Mouse (Mus musculus): ENCODE results near the gene Parp16. TPM values are rescaled to one million over a fixed set of nuclear protein-coding genes. Genes with fewer than 3 reads are reported as not detected.
"Not testable (repeated sequence)": the region's sequence is repeated elsewhere in the genome, so short reads cannot be mapped to it uniquely, and the experiment has no call there.

Gene Parp16
- polyA plus RNA-seq, 1 experiment from 2014 or later: 11.2 TPM

DNA sequence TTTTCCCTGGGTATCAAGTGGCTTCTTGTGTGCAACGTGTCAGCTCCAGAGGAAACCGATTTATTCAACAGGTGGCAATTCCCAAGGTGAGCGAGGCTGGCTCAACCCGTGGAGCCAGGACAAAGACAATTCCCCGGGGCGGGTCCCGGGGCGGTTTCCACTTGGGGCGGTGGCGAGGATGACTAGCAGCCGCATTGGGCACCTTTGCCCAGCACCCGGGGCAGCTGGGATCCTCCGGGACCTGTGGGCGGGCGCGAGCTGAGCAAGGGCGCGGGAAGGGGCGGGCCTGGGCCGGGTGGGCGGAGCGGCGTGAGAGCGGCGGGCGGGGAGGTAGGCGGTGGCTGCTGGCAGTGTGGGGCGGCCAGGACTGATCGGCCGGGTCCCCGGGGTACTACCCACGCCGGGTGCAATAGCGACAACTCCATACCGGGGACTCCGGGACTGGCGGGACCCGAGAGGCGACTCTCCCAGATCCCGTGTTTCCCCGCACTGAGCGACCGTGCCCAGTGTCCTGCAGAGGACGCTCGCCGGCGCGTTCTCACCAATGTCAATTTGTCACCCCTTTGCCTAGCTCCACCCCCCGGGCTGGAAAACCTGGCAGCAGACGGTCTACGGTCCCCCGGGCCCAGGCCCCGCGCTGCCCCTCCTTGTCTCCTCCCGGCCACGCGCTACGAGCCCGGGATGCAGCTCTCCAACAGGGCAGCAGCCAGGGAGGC lies 19.8 kb downstream of the Parp16 start:
- H3K4me1 ChIP-seq (ENCODE audit: control insufficient read depth, low read depth, low read length): peaks cover 39% of the 10 kb centered on the region
- under 1% methylated on average over 57 of the region's 59 CpGs for WGBS (ENCODE audit: insufficient replicate concordance)
- peak; percentile 91 for ATAC-seq (ENCODE audit: low read depth)
- no peaks in the 10 kb centered on the region for H3K9me3 ChIP-seq (replicated peaks; ENCODE audit: control insufficient read depth, low read length)
- peak overlapping the region; percentile 95 for H3K4me2 ChIP-seq (ENCODE audit: low read depth, low read length)
- H3K4me3 ChIP-seq (ENCODE audit: low read depth, low read length): peak overlapping the region; percentile 79
- H3K27me3 ChIP-seq (ENCODE audit: control insufficient read depth, insufficient read depth, low read depth, low read length): no peaks in the 10 kb centered on the region
- H3K36me3 ChIP-seq (ENCODE audit: control insufficient read depth, insufficient read depth): no peaks in the 10 kb centered on the region
- H3K27ac ChIP-seq (ENCODE audit: low read length): peak overlapping the region; percentile 99
- peak overlapping the region; percentile 95 for H3K9ac ChIP-seq (ENCODE audit: low read depth, low read length)

DNA sequence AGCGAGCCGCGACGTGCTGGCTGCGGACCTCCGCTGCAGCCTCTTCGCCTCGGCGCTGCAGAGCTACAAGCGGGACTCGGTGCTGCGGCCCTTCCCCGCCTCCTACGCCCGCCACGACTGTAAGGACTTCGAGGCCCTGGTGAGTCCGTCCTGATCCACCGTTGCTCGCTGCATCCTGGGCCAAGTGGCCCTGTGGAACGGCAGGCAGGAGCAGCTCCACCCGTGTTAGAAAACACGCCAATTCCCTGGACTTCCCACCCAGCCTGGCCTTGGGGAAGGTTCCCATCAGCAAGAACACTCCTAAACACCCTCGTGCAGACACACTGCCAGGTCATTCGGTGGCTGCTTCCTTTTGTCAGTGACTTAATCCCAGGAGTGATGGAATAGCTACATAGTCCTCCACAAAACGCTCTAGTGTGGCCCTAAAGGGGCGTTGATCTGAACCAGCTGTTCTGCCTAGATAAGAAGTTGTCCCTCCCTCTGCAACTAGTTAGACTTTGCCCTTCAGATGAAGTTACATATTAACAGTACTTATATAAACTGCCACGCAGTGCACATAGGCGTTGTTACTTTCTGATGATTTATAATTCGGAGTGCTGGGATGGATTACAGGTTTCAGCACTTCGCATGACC lies 20.5 kb downstream of the Parp16 start:
- Histone ChIP-seq H3K36me3 (ENCODE audit: control insufficient read depth, insufficient read depth) (no peaks in the 10 kb centered on the region), H3K4me3 (ENCODE audit: low read depth, low read length) (peak overlapping the region; percentile 79), H3K9ac (ENCODE audit: low read depth, low read length) (peak overlapping the region; percentile 95), H3K4me2 (ENCODE audit: low read depth, low read length) (peak overlapping the region; percentile 95), H3K4me1 (ENCODE audit: control insufficient read depth, low read depth, low read length) (peaks cover 39% of the 10 kb centered on the region), H3K27ac (ENCODE audit: low read length) (peak overlapping the region; percentile 99), H3K9me3 (replicated peaks; ENCODE audit: control insufficient read depth, low read length) (no peaks in the 10 kb centered on the region), H3K27me3 (ENCODE audit: control insufficient read depth, insufficient read depth, low read depth, low read length) (no peaks in the 10 kb centered on the region)
- peak; percentile 78 for ATAC-seq (ENCODE audit: low read depth)
- WGBS (ENCODE audit: insufficient replicate concordance): 2% methylated on average over 31 of the region's 31 CpGs

DNA sequence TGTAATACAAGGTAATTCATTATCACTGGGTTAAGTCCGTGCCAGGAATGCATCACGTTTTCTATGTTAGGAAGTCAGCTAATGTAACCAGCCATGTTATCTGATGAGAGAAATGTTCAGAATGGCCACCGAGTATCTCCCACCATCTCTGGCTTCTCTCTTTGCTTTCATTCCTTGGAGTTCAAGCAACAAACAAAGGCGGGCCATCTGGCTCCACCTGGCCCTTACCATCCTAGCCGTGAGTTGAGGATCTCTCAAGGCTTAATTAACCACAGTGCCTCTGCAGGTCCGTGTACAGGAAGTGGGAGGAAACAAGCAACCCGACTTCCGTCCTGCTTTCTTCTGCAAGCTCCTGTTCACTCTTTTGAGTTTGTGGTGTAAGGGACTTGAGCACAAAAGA lies 21.8 kb downstream of the Parp16 start:
- no peaks in the 10 kb centered on the region for H3K9me3 ChIP-seq (replicated peaks; ENCODE audit: control insufficient read depth, low read length)
- H3K4me2 ChIP-seq (ENCODE audit: low read depth, low read length): peak overlapping the region; percentile 95
- ATAC-seq (ENCODE audit: low read depth): no peak
- peaks cover 41% of the 10 kb centered on the region for H3K4me1 ChIP-seq (ENCODE audit: control insufficient read depth, low read depth, low read length)
- peak overlapping the region; percentile 99 for H3K27ac ChIP-seq (ENCODE audit: low read length)
- no peaks in the 10 kb centered on the region for H3K36me3 ChIP-seq (ENCODE audit: control insufficient read depth, insufficient read depth)
- WGBS (ENCODE audit: insufficient replicate concordance): 14% methylated on average over 8 of the region's 8 CpGs
- no peaks in the 10 kb centered on the region for H3K27me3 ChIP-seq (ENCODE audit: control insufficient read depth, insufficient read depth, low read depth, low read length)
- peak overlapping the region; percentile 95 for H3K9ac ChIP-seq (ENCODE audit: low read depth, low read length)
- peak overlapping the region; percentile 79 for H3K4me3 ChIP-seq (ENCODE audit: low read depth, low read length)

DNA sequence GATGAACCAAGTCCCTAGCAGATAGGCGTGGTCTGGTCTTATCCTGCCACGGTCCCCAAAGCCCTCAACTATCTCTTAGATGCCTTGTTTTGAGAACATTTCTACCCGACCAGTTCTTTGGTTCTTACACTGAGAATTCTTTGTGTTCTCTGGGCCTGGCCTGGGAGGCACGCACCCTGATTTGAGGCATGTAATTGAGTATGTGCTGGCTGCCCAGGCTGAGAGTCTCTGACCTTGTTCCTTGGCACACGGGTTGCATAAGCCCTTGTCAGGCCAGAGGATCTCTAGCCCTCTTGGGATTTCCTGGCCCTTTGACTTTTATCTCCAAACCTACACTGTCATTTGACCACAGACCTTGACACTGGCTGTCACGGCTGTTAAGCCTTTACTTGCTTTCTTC lies 22.5 kb downstream of the Parp16 start:
- H3K27me3 ChIP-seq (ENCODE audit: control insufficient read depth, insufficient read depth, low read depth, low read length): no peaks in the 10 kb centered on the region
- 14% methylated on average over 6 of the region's 6 CpGs for WGBS (ENCODE audit: insufficient replicate concordance)
- ATAC-seq (ENCODE audit: low read depth): no peak
- no peaks in the 10 kb centered on the region for H3K9me3 ChIP-seq (replicated peaks; ENCODE audit: control insufficient read depth, low read length)
- H3K27ac ChIP-seq (ENCODE audit: low read length): peak overlapping the region; percentile 99
- H3K4me2 ChIP-seq (ENCODE audit: low read depth, low read length): peak overlapping the region; percentile 95
- peak overlapping the region; percentile 66 for H3K9ac ChIP-seq (ENCODE audit: low read depth, low read length)
- H3K4me1 ChIP-seq (ENCODE audit: control insufficient read depth, low read depth, low read length): peaks cover 41% of the 10 kb centered on the region
- no peaks in the 10 kb centered on the region for H3K36me3 ChIP-seq (ENCODE audit: control insufficient read depth, insufficient read depth)
- H3K4me3 ChIP-seq (ENCODE audit: low read depth, low read length): peak overlapping the region; percentile 79

DNA sequence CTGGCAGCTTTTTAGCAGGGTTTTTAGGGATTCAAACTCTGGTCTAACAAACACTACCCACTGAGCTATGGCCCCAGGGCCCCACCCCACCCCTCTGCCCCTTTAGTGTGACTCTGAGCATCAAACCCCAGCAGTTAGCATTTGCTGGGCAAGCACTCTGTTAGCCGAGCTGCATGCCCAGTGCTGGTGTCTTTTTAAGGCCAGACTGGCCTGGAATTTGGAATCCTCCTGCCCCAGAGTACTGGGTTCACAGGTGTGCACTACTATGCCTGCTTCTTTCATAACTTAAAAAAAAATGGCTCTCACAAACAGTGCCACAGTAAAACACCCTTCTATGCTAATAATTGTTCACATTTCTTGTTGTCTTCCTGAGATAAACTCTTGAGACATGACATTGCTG lies 23.8 kb downstream of the Parp16 start:
- WGBS (ENCODE audit: insufficient replicate concordance): 52% methylated on average over 1 of the region's 1 CpGs
- Histone ChIP-seq H3K27me3 (ENCODE audit: control insufficient read depth, insufficient read depth, low read depth, low read length) (no peaks in the 10 kb centered on the region), H3K27ac (ENCODE audit: low read length) (peak overlapping the region; percentile 99), H3K9ac (ENCODE audit: low read depth, low read length) (peak overlapping the region; percentile 0; the same call in 1 of the 2 replicates), H3K36me3 (ENCODE audit: control insufficient read depth, insufficient read depth) (no peaks in the 10 kb centered on the region), H3K9me3 (replicated peaks; ENCODE audit: control insufficient read depth, low read length) (no peaks in the 10 kb centered on the region), H3K4me1 (ENCODE audit: control insufficient read depth, low read depth, low read length) (peaks cover 41% of the 10 kb centered on the region), H3K4me2 (ENCODE audit: low read depth, low read length) (no peak overlapping the region), H3K4me3 (ENCODE audit: low read depth, low read length) (no peak overlapping the region)
- no peak for ATAC-seq (ENCODE audit: low read depth)

DNA sequence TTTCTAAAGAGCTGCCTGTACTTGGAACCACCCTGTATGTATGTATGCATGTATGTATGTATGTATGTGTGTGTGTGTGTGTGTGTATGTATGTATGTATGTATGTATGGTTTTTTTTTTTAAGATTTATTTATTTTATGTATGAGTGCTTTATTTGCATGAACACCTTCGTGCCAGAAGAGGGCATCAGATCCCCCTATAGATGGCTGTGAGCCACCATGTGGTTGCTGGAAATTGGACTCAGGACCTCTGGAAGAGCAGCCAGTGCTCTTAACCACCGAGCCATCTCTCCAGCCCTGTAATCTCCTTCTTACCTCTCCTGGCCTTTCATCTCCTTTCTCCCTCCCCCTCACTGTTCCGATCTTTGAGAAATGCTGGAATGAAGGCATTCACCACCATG lies 25.2 kb downstream of the Parp16 start:
- not testable (repeated sequence) for H3K4me3 ChIP-seq (ENCODE audit: low read depth, low read length); H3K27ac ChIP-seq (ENCODE audit: low read length); H3K9ac ChIP-seq (ENCODE audit: low read depth, low read length); ATAC-seq (ENCODE audit: low read depth); H3K27me3 ChIP-seq (ENCODE audit: control insufficient read depth, insufficient read depth, low read depth, low read length); H3K9me3 ChIP-seq (replicated peaks; ENCODE audit: control insufficient read depth, low read length); H3K36me3 ChIP-seq (ENCODE audit: control insufficient read depth, insufficient read depth); H3K4me2 ChIP-seq (ENCODE audit: low read depth, low read length)
- peaks cover 33% of the 10 kb centered on the region for H3K4me1 ChIP-seq (ENCODE audit: control insufficient read depth, low read depth, low read length)
- 49% methylated on average over 3 of the region's 3 CpGs for WGBS (ENCODE audit: insufficient replicate concordance)

DNA sequence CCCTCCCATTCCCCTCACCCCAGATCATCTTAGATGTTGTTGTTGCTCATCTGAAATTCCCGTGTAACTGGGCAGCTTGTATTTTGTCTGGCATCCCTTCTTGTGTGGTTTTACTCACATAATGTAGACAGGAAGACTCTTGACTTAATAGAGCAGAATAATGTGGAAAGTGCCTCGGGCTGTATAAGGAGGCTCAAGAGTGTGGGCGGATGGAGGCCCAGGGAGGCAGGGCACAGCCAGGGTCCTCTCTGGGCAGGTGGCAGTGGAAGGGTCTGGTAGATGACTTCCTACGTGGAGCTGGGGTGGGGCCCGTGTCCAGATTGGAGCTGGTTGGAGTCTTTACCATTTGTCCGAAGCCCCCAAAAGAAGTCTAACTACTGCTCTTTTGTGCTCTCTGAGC lies 28.8 kb downstream of the Parp16 start:
- Histone ChIP-seq H3K36me3 (ENCODE audit: control insufficient read depth, insufficient read depth) (no peaks in the 10 kb centered on the region), H3K27ac (ENCODE audit: low read length) (no peak overlapping the region), H3K9ac (ENCODE audit: low read depth, low read length) (no peak overlapping the region), H3K4me1 (ENCODE audit: control insufficient read depth, low read depth, low read length) (peaks cover 6% of the 10 kb centered on the region), H3K4me2 (ENCODE audit: low read depth, low read length) (no peak overlapping the region), H3K9me3 (replicated peaks; ENCODE audit: control insufficient read depth, low read length) (no peaks in the 10 kb centered on the region), H3K27me3 (ENCODE audit: control insufficient read depth, insufficient read depth, low read depth, low read length) (no peaks in the 10 kb centered on the region), H3K4me3 (ENCODE audit: low read depth, low read length) (no peak overlapping the region)
- no peak for ATAC-seq (ENCODE audit: low read depth)
- WGBS (ENCODE audit: insufficient replicate concordance): 72% methylated on average over 6 of the region's 6 CpGs

DNA sequence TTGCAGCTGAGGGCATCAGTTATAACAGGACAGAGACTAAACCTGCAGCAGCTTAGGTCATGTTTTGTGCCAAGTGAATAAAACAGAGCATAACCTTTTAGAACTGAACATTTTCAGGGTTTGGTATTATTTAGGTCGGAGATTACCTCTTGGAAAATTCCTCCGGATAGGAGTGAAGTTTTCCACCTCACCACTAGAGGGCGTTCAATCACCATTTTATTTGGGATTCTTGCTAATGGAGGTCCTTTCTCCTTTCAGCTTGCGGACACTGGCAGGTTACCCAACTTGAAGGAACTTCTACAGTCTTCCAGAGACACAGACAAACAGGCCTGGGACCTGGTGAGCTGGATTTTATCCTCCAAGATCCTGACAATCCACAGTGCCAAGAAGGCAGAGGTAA lies 30.6 kb downstream of the Parp16 start:
- H3K4me1 ChIP-seq (ENCODE audit: control insufficient read depth, low read depth, low read length): peaks cover under 1% of the 10 kb centered on the region; the same call in 1 of the 2 replicates
- no peak overlapping the region for H3K4me2 ChIP-seq (ENCODE audit: low read depth, low read length)
- 30% methylated on average over 4 of the region's 4 CpGs for WGBS (ENCODE audit: insufficient replicate concordance)
- H3K27ac ChIP-seq (ENCODE audit: low read length): no peak overlapping the region
- no peak overlapping the region for H3K9ac ChIP-seq (ENCODE audit: low read depth, low read length)
- no peak overlapping the region for H3K4me3 ChIP-seq (ENCODE audit: low read depth, low read length)
- ATAC-seq (ENCODE audit: low read depth): no peak
- H3K36me3 ChIP-seq (ENCODE audit: control insufficient read depth, insufficient read depth): peaks cover 5% of the 10 kb centered on the region; the same call in 1 of the 2 replicates
- H3K9me3 ChIP-seq (replicated peaks; ENCODE audit: control insufficient read depth, low read length): no peaks in the 10 kb centered on the region
- no peaks in the 10 kb centered on the region for H3K27me3 ChIP-seq (ENCODE audit: control insufficient read depth, insufficient read depth, low read depth, low read length)

DNA sequence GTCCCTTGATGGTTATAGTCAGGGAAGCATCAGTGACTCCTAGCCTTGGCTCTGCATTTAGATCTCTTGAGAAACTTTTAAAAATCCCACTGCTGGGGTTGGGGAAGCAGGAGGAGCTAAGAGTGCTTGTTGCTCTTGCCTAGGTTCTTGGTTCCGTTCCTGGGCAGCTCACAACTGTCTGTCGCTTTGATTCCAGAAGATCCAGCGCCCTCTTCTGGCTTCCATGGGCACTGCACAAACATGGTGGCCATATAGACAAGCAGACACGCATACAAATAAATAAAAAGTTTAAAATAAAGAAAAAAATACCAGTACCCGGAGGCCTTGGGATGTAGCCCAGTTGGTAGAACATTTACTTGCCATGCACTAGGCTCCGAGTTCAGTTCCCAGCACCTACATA lies 35.1 kb downstream of the Parp16 start:
- 60% methylated on average over 6 of the region's 6 CpGs for whole genome bisulfite sequencing (ENCODE audit: insufficient replicate concordance)
- no peaks in the 10 kb centered on the region for H3K27me3 ChIP-seq (ENCODE audit: control insufficient read depth, insufficient read depth, low read depth, low read length)
- peaks cover 5% of the 10 kb centered on the region for H3K4me1 ChIP-seq (ENCODE audit: control insufficient read depth, low read depth, low read length)
- H3K9me3 ChIP-seq (replicated peaks; ENCODE audit: control insufficient read depth, low read length): no peaks in the 10 kb centered on the region
- peaks cover 5% of the 10 kb centered on the region; the same call in 1 of the 2 replicates for H3K36me3 ChIP-seq (ENCODE audit: control insufficient read depth, insufficient read depth)
- ATAC-seq (ENCODE audit: low read depth): no peak
- no peak overlapping the region for H3K4me2 ChIP-seq (ENCODE audit: low read depth, low read length)
- no peak overlapping the region for H3K27ac ChIP-seq (ENCODE audit: low read length)
- H3K9ac ChIP-seq (ENCODE audit: low read depth, low read length): no peak overlapping the region
- H3K4me3 ChIP-seq (ENCODE audit: low read depth, low read length): no peak overlapping the region

Data from liver, embryonic 16.5 days (tissue).